Mouse (Mus musculus): Measurements from ENCODE around the gene Cdh7.

Cdh7 gene

GRCm38 (mm10) chr1:109982064-109982808 is at the start of gene Cdh7:
Gene Cdh7, plus strand, starts transcription at chr1:109982431.
- no peak for DNase-seq (ENCODE audit: inconsistent age in 2 of 2, low spot score in 1 of 2)

- no peak for DNase-seq (ENCODE audit: inconsistent age in 2 of 2, low spot score in 1 of 2)
These were observed 49.6 kb upstream of the Cdh7 start for GRCm38 (mm10) chr1:109932674-109933073.

GRCm38 (mm10) chr1:109948571-109948970 is 33.7 kb upstream of the Cdh7 start:
- DNase-seq (ENCODE audit: inconsistent age in 2 of 2, low spot score in 1 of 2) = no peak

GRCm38 (mm10) chr1:109971721-109972425 is 10.4 kb upstream of the Cdh7 start:
- DNase-seq (ENCODE audit: inconsistent age in 2 of 2, low spot score in 1 of 2) = no peak

- DNase-seq (ENCODE audit: inconsistent age in 2 of 2, low spot score in 1 of 2) = no peak
These were observed 9.7 kb upstream of the Cdh7 start for GRCm38 (mm10) chr1:109972426-109973015.

GRCm38 (mm10) chr1:109982809-109983536 is 742 bp downstream of the Cdh7 start:
- no peak for DNase-seq (ENCODE audit: inconsistent age in 2 of 2, low spot score in 1 of 2)

- no peak for DNase-seq (ENCODE audit: inconsistent age in 2 of 2, low spot score in 1 of 2)
These were observed 1.3 kb downstream of the Cdh7 start for GRCm38 (mm10) chr1:109983537-109983912.

GRCm38 (mm10) chr1:109984776-109985175 is 2.5 kb downstream of the Cdh7 start:
- DNase-seq (ENCODE audit: inconsistent age in 2 of 2, low spot score in 1 of 2) = no peak

- no peak for DNase-seq (ENCODE audit: inconsistent age in 2 of 2, low spot score in 1 of 2)
These were observed 3.2 kb downstream of the Cdh7 start for GRCm38 (mm10) chr1:109985468-109985867.

GRCm38 (mm10) chr1:109989541-109989940 is 7.3 kb downstream of the Cdh7 start:
- no peak for DNase-seq (ENCODE audit: inconsistent age in 2 of 2, low spot score in 1 of 2)

- peak in 1 of 2 experiments; percentile 22 for DNase-seq (ENCODE audit: inconsistent age in 2 of 2, low spot score in 1 of 2)
These were observed 11.7 kb downstream of the Cdh7 start for GRCm38 (mm10) chr1:109993906-109994305.

- no peak for DNase-seq (ENCODE audit: inconsistent age in 2 of 2, low spot score in 1 of 2)
These were observed 22.2 kb downstream of the Cdh7 start for GRCm38 (mm10) chr1:110004451-110004850.

GRCm38 (mm10) chr1:110005038-110005437 is 22.8 kb downstream of the Cdh7 start:
- no peak for DNase-seq (ENCODE audit: inconsistent age in 2 of 2, low spot score in 1 of 2)

- DNase-seq (ENCODE audit: inconsistent age in 2 of 2, low spot score in 1 of 2) = no peak
These were observed 29.9 kb downstream of the Cdh7 start for GRCm38 (mm10) chr1:110012153-110012552.

- DNase-seq (ENCODE audit: inconsistent age in 2 of 2, low spot score in 1 of 2) = no peak
These were observed 74.1 kb downstream of the Cdh7 start for GRCm38 (mm10) chr1:110056317-110056716.

GRCm38 (mm10) chr1:110067405-110067804 is 85.2 kb downstream of the Cdh7 start:
- DNase-seq (ENCODE audit: inconsistent age in 2 of 2, low spot score in 1 of 2) = no peak

- DNase-seq (ENCODE audit: inconsistent age in 2 of 2, low spot score in 1 of 2) = no peak
These were observed 96.2 kb downstream of the Cdh7 start for GRCm38 (mm10) chr1:110078471-110078870.

- DNase-seq (ENCODE audit: inconsistent age in 2 of 2, low spot score in 1 of 2) = no peak
These were observed 135.8 kb downstream of the Cdh7 start for GRCm38 (mm10) chr1:110118071-110118470.

- DNase-seq (ENCODE audit: inconsistent age in 2 of 2, low spot score in 1 of 2) = no peak
These were observed 136.6 kb downstream of the Cdh7 start for GRCm38 (mm10) chr1:110118862-110119261.

- DNase-seq (ENCODE audit: inconsistent age in 2 of 2, low spot score in 1 of 2) = peak; percentile 4 to 44
These were observed 189.2 kb downstream of the Cdh7 start for GRCm38 (mm10) chr1:110171459-110171858.

All from adrenal gland, adult (tissue).